Mouse (Mus musculus) MEL (cell line): ENCODE results near the gene Slc44a3. TPM values are rescaled to one million over a fixed set of nuclear protein-coding genes. Genes with fewer than 3 reads are reported as not detected.

ENCODE experiments used
- DNase-seq: peaks from one replicate; pipeline ENCODE4 v3.0.0; 2011; ENCODE audit warnings: low read depth, low spot score
- H3K27ac ChIP-seq: 2 replicates; pipeline ENCODE4 v1.5.1; 2012; ENCODE audit warnings: low read depth, mild to moderate bottlenecking, control low read depth, low read length, moderate library complexity; ENCODE audit not compliant: control insufficient read depth
- H3K27me3 ChIP-seq, 2 experiments: fragments of 150-350 bp in 1 of 2; sonication (generic) in 1 of 2; 2 replicates each; pipeline ENCODE4 v1.6.1; 2012; ENCODE audit warnings: low read length in 2 of 2, mild to moderate bottlenecking in 2 of 2, improper control_type of control experiment in 1 of 2, moderate library complexity in 1 of 2; ENCODE audit not compliant: insufficient read depth in 2 of 2, control insufficient read depth in 1 of 2
- H3K36me3 ChIP-seq, 2 experiments: 2 replicates each; pipeline ENCODE4 v1.6.1; 2012 to 2014; ENCODE audit warnings: low read length in 2 of 2, improper control_type of control experiment in 1 of 2, inconsistent platforms in 1 of 2, mild to moderate bottlenecking in 1 of 2; ENCODE audit not compliant: insufficient read depth in 2 of 2, control insufficient read depth in 1 of 2
- H3K4me1 ChIP-seq, 2 experiments: fragments of 150-350 bp in 1 of 2; sonication (generic) in 1 of 2; 2 replicates each; pipeline ENCODE4 v1.6.1; 2012; ENCODE audit warnings: low read length in 2 of 2, improper control_type of control experiment in 1 of 2, mild to moderate bottlenecking in 1 of 2; ENCODE audit not compliant: insufficient read depth in 2 of 2, control insufficient read depth in 1 of 2
- H3K4me3 ChIP-seq, 2 experiments: fragments of 150-350 bp in 1 of 2; sonication (generic) in 1 of 2; 2 replicates each; pipeline ENCODE4 v1.5.1; 2012; ENCODE audit warnings: low read depth in 2 of 2, low read length in 2 of 2, mild to moderate bottlenecking in 2 of 2, moderate library complexity in 2 of 2, control low read depth in 1 of 2, improper control_type of control experiment in 1 of 2; ENCODE audit not compliant: control insufficient read depth in 1 of 2, insufficient read depth in 1 of 2
- H3K79me2 ChIP-seq: 2 replicates; pipeline ENCODE4 v1.6.1; 2012; ENCODE audit warnings: mild to moderate bottlenecking, low read length, moderate library complexity; ENCODE audit not compliant: control insufficient read depth, poor library complexity, insufficient read depth
- H3K9ac ChIP-seq: 2 replicates; pipeline ENCODE4 v1.6.1; 2012; ENCODE audit warnings: low read depth, mild to moderate bottlenecking, control low read depth, low read length, moderate library complexity; ENCODE audit not compliant: control insufficient read depth, poor library complexity, severe bottlenecking
- H3K9me3 ChIP-seq: fragments of 150-350 bp; sonication (generic); replicated peaks from 2 replicates; pipeline ENCODE4 v1.6.1; 2012; ENCODE audit warnings: mild to moderate bottlenecking, low read length, improper control_type of control experiment, moderate library complexity; ENCODE audit not compliant: insufficient read depth
- BHLHE40 ChIP-seq: IDR thresholded peaks from 2 replicates; pipeline ENCODE4 v1.6.1; 2012; ENCODE audit warnings: low read depth, mild to moderate bottlenecking, inconsistent platforms, low read length, improper control_type of control experiment, borderline replicate concordance
- CHD2 ChIP-seq: IDR thresholded peaks from 2 replicates; pipeline ENCODE4 v1.6.1; 2011; ENCODE audit warnings: low read length, improper control_type of control experiment
- CTCF ChIP-seq, 3 experiments: IDR thresholded peaks in 2 of 3; conservative IDR thresholded peaks in 1 of 3; 2 replicates each; pipeline ENCODE4 v1.5.1; 2011 to 2012; ENCODE audit warnings: low read length in 3 of 3, low read depth in 2 of 3, mild to moderate bottlenecking in 2 of 3, improper control_type of control experiment in 1 of 3, inconsistent platforms in 1 of 3, mixed read lengths in 1 of 3, moderate library complexity in 1 of 3; ENCODE audit not compliant: control insufficient read depth in 1 of 3, insufficient read depth in 1 of 3, poor library complexity in 1 of 3, severe bottlenecking in 1 of 3
- E2F4 ChIP-seq: IDR thresholded peaks from 2 replicates; pipeline ENCODE4 v1.6.1; 2011; ENCODE audit warnings: low read depth, low read length, improper control_type of control experiment, borderline replicate concordance
- EP300 ChIP-seq, 2 experiments: IDR thresholded peaks; 2 replicates each; pipeline ENCODE4 v1.6.1; 2011; ENCODE audit warnings: improper control_type of control experiment in 2 of 2, low read length in 2 of 2, low read depth in 1 of 2, mild to moderate bottlenecking in 1 of 2
- ETS1 ChIP-seq: IDR thresholded peaks from 2 replicates; pipeline ENCODE4 v1.6.1; 2012; ENCODE audit warnings: low read depth, mild to moderate bottlenecking, inconsistent platforms, low read length, improper control_type of control experiment, moderate library complexity
- GATA1 ChIP-seq: IDR thresholded peaks from 2 replicates; pipeline ENCODE4 v1.6.1; 2011; ENCODE audit warnings: low read depth, low read length, improper control_type of control experiment
- MAZ ChIP-seq: IDR thresholded peaks from 2 replicates; pipeline ENCODE4 v1.6.1; 2012; ENCODE audit warnings: low read depth, mild to moderate bottlenecking, inconsistent platforms, low read length, improper control_type of control experiment
- MEF2A ChIP-seq: IDR thresholded peaks from 2 replicates; pipeline ENCODE4 v1.6.1; 2014; ENCODE audit warnings: low read depth, mild to moderate bottlenecking, inconsistent platforms, low read length, improper control_type of control experiment; ENCODE audit not compliant: poor library complexity, insufficient replicate concordance, severe bottlenecking; ENCODE audit errors: extremely low read depth
- MYB ChIP-seq: IDR thresholded peaks from 2 replicates; pipeline ENCODE4 v1.6.1; 2011; ENCODE audit warnings: mild to moderate bottlenecking, low read depth, low read length, improper control_type of control experiment
- MYC ChIP-seq: IDR thresholded peaks from 2 replicates; pipeline ENCODE4 v1.6.1; 2011; ENCODE audit warnings: low read depth, mild to moderate bottlenecking, low read length, improper control_type of control experiment, moderate library complexity
- POLR2AphosphoS2 ChIP-seq: IDR thresholded peaks from 2 replicates; pipeline ENCODE4 v1.6.1; 2011; ENCODE audit warnings: low read length, improper control_type of control experiment
- SMC3 ChIP-seq: IDR thresholded peaks from 2 replicates; pipeline ENCODE4 v1.6.1; 2011; ENCODE audit warnings: low read depth, low read length, improper control_type of control experiment
- TAL1 ChIP-seq: IDR thresholded peaks from 2 replicates; pipeline ENCODE4 v1.6.1; 2012; ENCODE audit warnings: mild to moderate bottlenecking, inconsistent platforms, low read length, moderate library complexity, mixed read lengths
- TCF12 ChIP-seq: IDR thresholded peaks from 2 replicates; pipeline ENCODE4 v1.6.1; 2014; ENCODE audit warnings: low read depth, mild to moderate bottlenecking, inconsistent platforms, low read length, improper control_type of control experiment, moderate library complexity
- UBTF ChIP-seq: IDR thresholded peaks from 2 replicates; pipeline ENCODE4 v1.6.1; 2012; ENCODE audit warnings: low read depth, mild to moderate bottlenecking, inconsistent platforms, low read length, improper control_type of control experiment, moderate library complexity, borderline replicate concordance; ENCODE audit not compliant: insufficient read depth
- ZKSCAN1 ChIP-seq: IDR thresholded peaks from 2 replicates; pipeline ENCODE4 v1.6.1; 2012; ENCODE audit warnings: low read depth, mild to moderate bottlenecking, inconsistent platforms, low read length, improper control_type of control experiment, moderate library complexity
- polyA plus RNA-seq, 2 experiments: library from polyadenylated mRNA; stranded (reverse) in 1 of 2; unstranded in 1 of 2; fragments of >175 nt in 1 of 2; fragments of >200 nt in 1 of 2; gene quantifications; 2 replicates each; pipeline versions ENCODE4 v1.2.1 to v1.2.4; 2012; ENCODE audit warnings: low replicate concordance in 2 of 2, low read depth in 1 of 2; ENCODE audit not compliant: insufficient read length in 2 of 2, insufficient read depth in 1 of 2, missing spikeins in 1 of 2
- total RNA-seq: library from RNA; depleted of rRNA; stranded (reverse); fragments of 300-350 nt; gene quantifications from 2 replicates; pipeline ENCODE4 v1.2.3, GENCODE M21; 2012

Gene Slc44a3
- total and polyA plus RNA-seq, 3 experiments: 0.08 to 0.11 TPM; not detected in 1

- H3K4me3 ChIP-seq: no peak overlapping the region
- H3K9ac ChIP-seq: no peak overlapping the region
- H3K27me3 ChIP-seq: no peaks in the 10 kb centered on the region
- no peaks in the 10 kb centered on the region for H3K36me3 ChIP-seq
- no peak for DNase-seq
- H3K9me3 ChIP-seq: no peaks in the 10 kb centered on the region
- H3K4me1 ChIP-seq: no peaks in the 10 kb centered on the region
- no peak overlapping the region for H3K27ac ChIP-seq
- TF ChIP-seq EP300 (IDR thresholded peaks at IDR 0.05; ENCODE audit: low read depth in 1 of 2, low read length in 2 of 2) (no peak), MYB (no peak)
- H3K79me2 ChIP-seq: no peaks in the 10 kb centered on the region
Observed at GRCm38 (mm10) chr3:121426621-121427519, 105.3 kb downstream of the Slc44a3 start.

DNA sequence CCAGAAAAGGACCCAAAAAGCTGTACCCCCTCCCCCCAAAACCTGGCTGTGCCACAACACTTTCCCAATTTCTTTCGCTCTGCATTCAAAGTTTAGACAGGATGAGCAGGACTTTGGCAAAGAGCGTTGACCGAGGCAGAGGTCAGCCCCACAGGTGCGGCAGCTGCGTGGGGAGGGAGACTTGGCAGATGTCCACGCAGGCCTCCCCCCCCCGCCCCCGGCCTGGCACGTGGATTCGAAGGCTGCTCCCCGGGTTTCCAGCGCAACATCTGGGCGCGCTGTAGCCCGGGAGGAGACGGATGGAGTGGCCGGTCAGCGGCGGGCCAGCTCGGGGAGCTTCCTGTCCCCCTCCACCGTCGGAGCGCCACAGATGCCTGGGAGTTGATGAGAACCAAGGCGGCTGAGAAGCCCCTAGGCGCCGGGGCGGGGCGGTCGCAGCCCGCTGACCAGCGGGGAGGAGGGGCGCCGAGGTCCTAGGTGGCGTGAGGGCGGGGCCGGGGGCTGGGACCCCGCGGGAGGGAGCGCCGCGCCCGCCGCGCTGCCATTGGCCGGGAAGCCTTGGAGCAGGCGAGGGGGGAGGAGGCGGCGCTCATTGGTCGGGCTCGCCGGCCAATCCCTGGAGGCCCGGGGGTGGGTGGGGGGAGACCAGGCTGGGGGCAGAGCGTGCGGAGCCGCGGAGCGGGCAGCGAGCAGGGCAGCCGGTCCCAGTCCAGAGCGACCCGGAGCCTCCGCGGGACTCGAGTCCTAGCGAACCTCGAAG, 106.2 kb downstream of the Slc44a3 start, which contains the start of gene Cnn3:
Gene Cnn3, plus strand, starts transcription at position 637 of the 760 bp plus-strand sequence.
- Histone ChIP-seq H3K4me1 (no peaks in the 10 kb centered on the region), H3K9me3 (no peaks in the 10 kb centered on the region), H3K79me2 (no peaks in the 10 kb centered on the region), H3K9ac (no peak within 1 kb of the TSS), H3K27ac (no peak within 1 kb of the TSS), H3K27me3 (no peaks in the 10 kb centered on the region; a peak in 1 of 4 replicates), H3K4me3 (no peak within 1 kb of the TSS), H3K36me3 (no peaks in the 10 kb centered on the region)
- DNase-seq: no peak
- no peak for TF ChIP-seq TAL1
- no peak for TF ChIP-seq TCF12
- no peak for TF ChIP-seq UBTF
- TF ChIP-seq SMC3: no peak
- no peak for TF ChIP-seq CHD2

- no peaks in the 10 kb centered on the region; a peak in 1 of 4 replicates for H3K27me3 ChIP-seq
- no peak overlapping the region for H3K27ac ChIP-seq
- no peak for DNase-seq
- no peak overlapping the region for H3K9ac ChIP-seq
- no peak overlapping the region for H3K4me3 ChIP-seq
- no peaks in the 10 kb centered on the region for H3K4me1 ChIP-seq
- no peaks in the 10 kb centered on the region for H3K79me2 ChIP-seq
- no peaks in the 10 kb centered on the region for H3K36me3 ChIP-seq
- H3K9me3 ChIP-seq: no peaks in the 10 kb centered on the region
- TF ChIP-seq BHLHE40: no peak
- no peak for TF ChIP-seq E2F4
- no peak for TF ChIP-seq ETS1
- no peak for TF ChIP-seq POLR2AphosphoS2
- no peak for TF ChIP-seq MYC
- TF ChIP-seq EP300 (IDR thresholded peaks at IDR 0.05; ENCODE audit: low read depth in 1 of 2, low read length in 2 of 2): no peak
- no peak for TF ChIP-seq MAZ
- TF ChIP-seq GATA1: no peak
- no peak for TF ChIP-seq ZKSCAN1
- no peak for TF ChIP-seq CTCF (IDR thresholded peaks at IDR 0.05 in 2 of 3, conservative IDR thresholded peaks at IDR 0.05 in 1 of 3; ENCODE audit: control insufficient read depth in 1 of 3, insufficient read depth in 1 of 3, low read depth in 2 of 3, low read length in 3 of 3, poor library complexity in 1 of 3, severe bottlenecking in 1 of 3)
- no peak for TF ChIP-seq SMC3
- TF ChIP-seq UBTF: no peak
- no peak for TF ChIP-seq TCF12
- TF ChIP-seq MEF2A: no peak
Observed at GRCm38 (mm10) chr3:121422405-121422804, 109.8 kb downstream of the Slc44a3 start.
